Mouse (Mus musculus): ENCODE data around the gene Tubd1.

The Tubd1 gene

GRCm38 (mm10) chr11:86602116-86602515, 57.3 kb downstream of the Tubd1 start:
- DNase-seq: no peak

- no peak for DNase-seq
Measured at GRCm38 (mm10) chr11:86603719-86604118, 58.9 kb downstream of the Tubd1 start.

GRCm38 (mm10) chr11:86604289-86604688, 59.5 kb downstream of the Tubd1 start:
- no peak for DNase-seq

GRCm38 (mm10) chr11:86604732-86605520, 60.1 kb downstream of the Tubd1 start:
- no peak for DNase-seq

GRCm38 (mm10) chr11:86606621-86607339, 62.0 kb downstream of the Tubd1 start:
- DNase-seq: no peak

GRCm38 (mm10) chr11:86607808-86608350, 63.1 kb downstream of the Tubd1 start:
- no peak for DNase-seq

GRCm38 (mm10) chr11:86610239-86610638, 65.4 kb downstream of the Tubd1 start:
- no peak for DNase-seq

GRCm38 (mm10) chr11:86611991-86612390, 67.2 kb downstream of the Tubd1 start:
- no peak for DNase-seq

- no peak for DNase-seq
Measured at GRCm38 (mm10) chr11:86614056-86614530, 69.3 kb downstream of the Tubd1 start.

GRCm38 (mm10) chr11:86614607-86615006, 69.8 kb downstream of the Tubd1 start:
- DNase-seq: no peak
